Mouse (Mus musculus) hindbrain, embryonic 15.5 days (tissue): ENCODE results near the gene Asic4. TPM values are rescaled to one million over a fixed set of nuclear protein-coding genes. Genes with fewer than 3 reads are reported as not detected.

Source experiments
- ATAC-seq: fragments of 200-750 bp; cut with Nextera tagmentation; 2 replicates; pipeline ENCODE4 v1.8.0; 2017; ENCODE audit warnings: low read depth, moderate number of reproducible peaks, moderate TSS enrichment; ENCODE audit not compliant: low FRiP score
- H3K27ac ChIP-seq: fragments of 300-500 bp; sonication (generic); replicated peaks from 2 replicates; pipeline ENCODE4 v1.5.1; 2015; ENCODE audit warnings: mild to moderate bottlenecking, inconsistent platforms
- H3K27me3 ChIP-seq: fragments of 300-500 bp; sonication (generic); 2 replicates; pipeline ENCODE4 v1.6.1; 2015; ENCODE audit warnings: control low read depth, inconsistent platforms
- H3K36me3 ChIP-seq: fragments of 300-500 bp; sonication (generic); 2 replicates; pipeline ENCODE4 v1.6.1; 2015; ENCODE audit warnings: control low read depth, inconsistent platforms
- H3K4me1 ChIP-seq: fragments of 300-500 bp; sonication (generic); replicated peaks from 2 replicates; pipeline ENCODE4 v1.6.1; 2015; ENCODE audit warnings: control low read depth, inconsistent platforms
- H3K4me2 ChIP-seq: fragments of 300-500 bp; sonication (generic); 2 replicates; pipeline ENCODE4 v1.6.1; 2015; ENCODE audit warnings: moderate library complexity, mild to moderate bottlenecking, inconsistent platforms
- H3K4me3 ChIP-seq: fragments of 300-500 bp; sonication (generic); 2 replicates; pipeline ENCODE4 v1.5.1; 2015; ENCODE audit warnings: mild to moderate bottlenecking, inconsistent platforms
- H3K9ac ChIP-seq: fragments of 300-500 bp; sonication (generic); 2 replicates; pipeline ENCODE4 v1.6.1; 2015; ENCODE audit warnings: inconsistent platforms
- H3K9me3 ChIP-seq: fragments of 300-500 bp; sonication (generic); 2 replicates; pipeline ENCODE4 v1.6.1; 2016; ENCODE audit warnings: control low read depth, inconsistent platforms
- WGBS: fragments of 180-500 bp; shearing (Covaris S2); methylation state at CpG from one replicate; pipeline ENCODE4 v1.1.7; 2015; 5-methylcytosine and 5-hydroxymethylcytosine counted together
- polyA plus RNA-seq: library from polyadenylated mRNA; unstranded; fragments of >200 nt; fragmentation: Nextera tagmentation; extraction: Ambion mirVana; gene quantifications from 2 replicates; pipeline ENCODE4 v1.2.1, GENCODE M21; 2015

Asic4 gene
- polyA plus RNA-seq, 1 experiment from 2014 or later = 22.8 TPM

- no peak for ATAC-seq
- Histone ChIP-seq H3K27me3 (peaks cover 8% of the 10 kb centered on the region; the same call in 1 of the 2 replicates), H3K4me3 (no peak overlapping the region), H3K27ac (no peak overlapping the region), H3K9ac (no peak overlapping the region), H3K4me1 (peaks cover 23% of the 10 kb centered on the region), H3K4me2 (no peak overlapping the region), H3K9me3 (no peaks in the 10 kb centered on the region), H3K36me3 (no peaks in the 10 kb centered on the region)
- WGBS = 47% methylated on average over 20 of the region's 20 CpGs
Observed at GRCm38 (mm10) chr1:75509586-75509985, 59.4 kb downstream of the Asic4 start.

- H3K27ac ChIP-seq = no peak overlapping the region
- H3K36me3 ChIP-seq = no peaks in the 10 kb centered on the region
- WGBS = 71% methylated on average over 5 of the region's 5 CpGs
- H3K4me2 ChIP-seq = no peak overlapping the region
- no peaks in the 10 kb centered on the region for H3K9me3 ChIP-seq
- H3K4me3 ChIP-seq = no peak overlapping the region
- ATAC-seq = no peak
- no peak overlapping the region for H3K9ac ChIP-seq
- peaks cover 17% of the 10 kb centered on the region for H3K4me1 ChIP-seq
- H3K27me3 ChIP-seq = peaks cover 8% of the 10 kb centered on the region; the same call in 1 of the 2 replicates
Observed at GRCm38 (mm10) chr1:75510154-75510553, 59.9 kb downstream of the Asic4 start.

DNA sequence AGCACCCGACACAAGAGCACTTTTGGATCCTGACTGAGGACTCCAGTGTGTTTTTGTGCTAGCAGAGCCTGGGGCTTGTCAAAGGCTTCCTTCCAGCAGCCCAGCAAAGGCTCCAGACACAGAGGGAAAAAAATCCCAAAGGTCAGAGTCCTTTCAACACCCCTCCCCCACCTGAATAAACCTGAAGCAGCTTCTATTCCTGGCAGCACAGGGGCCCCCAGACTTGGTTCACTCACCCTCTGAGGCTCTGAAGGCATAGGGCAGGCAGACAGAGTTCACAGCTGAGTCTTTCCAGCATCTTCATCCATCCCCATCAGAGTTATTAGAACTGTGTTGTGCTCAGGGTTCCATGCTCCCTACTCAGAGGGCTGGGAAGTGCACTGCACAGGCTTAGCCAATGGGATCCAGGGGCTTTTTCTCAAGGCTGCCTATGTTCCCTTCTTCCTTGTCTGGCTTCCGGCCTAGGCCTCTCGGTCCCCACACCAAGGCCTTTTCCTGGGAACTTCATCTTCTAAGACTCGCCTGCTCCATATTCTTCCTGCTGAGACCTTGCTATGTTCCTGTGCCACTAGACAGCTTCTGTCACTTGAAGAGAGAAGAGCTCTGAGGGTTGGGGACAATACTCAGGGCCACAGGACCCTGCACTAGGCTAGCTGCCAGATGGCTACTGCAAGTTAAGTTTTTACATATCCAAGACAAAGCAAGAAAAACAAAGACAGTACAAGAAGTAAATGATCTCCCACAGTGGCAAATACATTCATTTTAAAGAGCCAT lies 61.4 kb downstream of the Asic4 start:
- Histone ChIP-seq H3K27me3 (peaks cover 8% of the 10 kb centered on the region; the same call in 1 of the 2 replicates), H3K4me2 (no peak overlapping the region), H3K4me1 (peaks cover 11% of the 10 kb centered on the region), H3K9ac (no peak overlapping the region), H3K4me3 (no peak overlapping the region), H3K36me3 (no peaks in the 10 kb centered on the region), H3K9me3 (no peaks in the 10 kb centered on the region), H3K27ac (no peak overlapping the region)
- WGBS = 65% methylated on average over 4 of the region's 4 CpGs
- no peak for ATAC-seq

DNA sequence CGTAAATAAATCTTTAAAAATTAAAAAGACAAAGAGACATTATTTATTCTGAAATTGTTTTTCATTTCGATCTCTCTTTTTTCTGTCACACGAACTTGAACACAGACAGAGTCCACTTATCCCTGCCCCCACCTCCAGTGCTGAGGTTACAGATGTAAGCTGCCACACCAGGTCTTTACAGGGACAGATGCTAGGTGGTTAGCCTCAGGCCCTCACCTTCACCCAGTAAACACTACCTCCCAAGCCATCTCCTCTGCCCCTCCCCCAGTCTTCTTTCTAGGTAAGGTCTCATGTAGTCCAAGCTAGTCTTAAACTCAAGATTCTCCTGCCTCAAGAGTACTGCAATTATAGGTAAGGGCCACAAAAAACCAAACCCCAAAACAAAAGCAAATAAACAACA lies 62.3 kb downstream of the Asic4 start:
- 85% methylated on average over 3 of the region's 3 CpGs for WGBS
- Histone ChIP-seq H3K4me1 (peaks cover 2% of the 10 kb centered on the region), H3K4me2 (no peak overlapping the region), H3K27ac (no peak overlapping the region), H3K36me3 (no peaks in the 10 kb centered on the region), H3K4me3 (no peak overlapping the region), H3K9ac (no peak overlapping the region), H3K9me3 (no peaks in the 10 kb centered on the region), H3K27me3 (0 out of 2 replicates have a peak, but pooled peaks cover 3% of the 10 kb centered on the region)
- ATAC-seq = no peak

DNA sequence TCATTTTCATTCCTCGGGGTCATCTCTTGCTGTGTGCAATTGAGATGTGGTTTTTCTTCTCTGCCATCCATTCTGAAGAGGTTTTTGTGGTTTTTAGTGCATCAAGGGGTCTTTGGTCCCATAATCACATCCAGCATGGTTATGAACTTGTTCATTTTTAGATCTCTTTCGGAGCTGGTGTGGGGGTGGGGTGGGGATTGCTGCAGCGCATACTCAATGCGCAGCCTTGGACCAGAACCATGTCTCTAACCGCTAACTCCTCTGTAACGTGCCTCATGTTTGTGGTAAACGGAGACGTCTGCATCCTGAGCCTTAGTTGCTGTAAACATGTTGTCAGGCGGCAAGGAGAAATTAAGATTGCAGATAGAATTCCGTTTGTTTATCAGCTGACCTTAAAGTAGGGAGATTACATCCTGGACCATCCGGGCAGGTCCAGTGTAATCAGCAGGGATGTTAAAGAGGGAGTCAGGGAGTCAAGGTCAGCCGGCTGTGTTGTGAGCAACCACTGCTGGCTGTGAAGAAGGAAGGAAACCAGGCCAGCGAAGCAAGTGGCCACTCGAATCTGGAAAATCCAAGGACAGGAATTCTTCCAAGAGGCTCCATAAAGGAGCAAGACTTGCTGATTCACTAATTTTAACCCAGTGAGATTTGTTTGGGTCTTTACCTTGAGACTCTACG lies 66.6 kb downstream of the Asic4 start:
- Histone ChIP-seq H3K27ac (no peak overlapping the region), H3K36me3 (no peaks in the 10 kb centered on the region), H3K4me1 (peaks cover 4% of the 10 kb centered on the region), H3K9ac (no peak overlapping the region), H3K4me3 (no peak overlapping the region), H3K27me3 (no peaks in the 10 kb centered on the region), H3K4me2 (no peak overlapping the region), H3K9me3 (no peaks in the 10 kb centered on the region)
- 82% methylated on average over 15 of the region's 15 CpGs for WGBS
- ATAC-seq = no peak

DNA sequence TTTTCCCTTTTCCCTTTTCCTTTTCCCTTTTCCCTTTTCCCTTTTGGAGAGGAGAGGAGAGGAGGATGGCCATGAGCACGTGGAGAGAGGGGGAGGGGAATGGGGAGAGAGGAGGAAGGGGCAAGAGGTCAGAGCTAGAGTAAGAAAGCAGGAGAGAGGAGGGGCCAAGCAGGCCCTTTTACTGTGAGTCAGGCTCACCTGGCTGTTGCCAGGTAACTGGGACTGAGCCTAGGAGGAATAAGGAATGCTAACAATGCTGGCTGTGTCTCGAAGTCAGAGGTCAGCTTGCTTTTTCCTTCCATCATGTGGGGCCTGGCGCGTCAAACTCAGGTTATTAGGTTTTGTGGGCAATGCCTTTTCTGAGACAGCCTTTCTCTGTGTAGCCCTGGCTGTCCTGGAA lies 67.7 kb downstream of the Asic4 start:
- H3K4me3 ChIP-seq = no peak overlapping the region
- 73% methylated on average over 3 of the region's 4 CpGs for WGBS
- no peaks in the 10 kb centered on the region for H3K9me3 ChIP-seq
- H3K4me2 ChIP-seq = no peak overlapping the region
- H3K27me3 ChIP-seq = no peaks in the 10 kb centered on the region
- H3K36me3 ChIP-seq = no peaks in the 10 kb centered on the region
- H3K9ac ChIP-seq = no peak overlapping the region
- H3K27ac ChIP-seq = no peak overlapping the region
- peaks cover 15% of the 10 kb centered on the region for H3K4me1 ChIP-seq
- no peak for ATAC-seq

GRCm38 (mm10) chr1:75518427-75518826 lies 68.2 kb downstream of the Asic4 start:
- H3K4me3 ChIP-seq = no peak overlapping the region
- no peak overlapping the region for H3K27ac ChIP-seq
- H3K27me3 ChIP-seq = no peaks in the 10 kb centered on the region
- no peaks in the 10 kb centered on the region for H3K36me3 ChIP-seq
- peaks cover 15% of the 10 kb centered on the region for H3K4me1 ChIP-seq
- H3K9me3 ChIP-seq = no peaks in the 10 kb centered on the region
- no peak for ATAC-seq
- no peak overlapping the region for H3K4me2 ChIP-seq
- no peak overlapping the region for H3K9ac ChIP-seq
- WGBS = 94% methylated on average over 4 of the region's 4 CpGs

DNA sequence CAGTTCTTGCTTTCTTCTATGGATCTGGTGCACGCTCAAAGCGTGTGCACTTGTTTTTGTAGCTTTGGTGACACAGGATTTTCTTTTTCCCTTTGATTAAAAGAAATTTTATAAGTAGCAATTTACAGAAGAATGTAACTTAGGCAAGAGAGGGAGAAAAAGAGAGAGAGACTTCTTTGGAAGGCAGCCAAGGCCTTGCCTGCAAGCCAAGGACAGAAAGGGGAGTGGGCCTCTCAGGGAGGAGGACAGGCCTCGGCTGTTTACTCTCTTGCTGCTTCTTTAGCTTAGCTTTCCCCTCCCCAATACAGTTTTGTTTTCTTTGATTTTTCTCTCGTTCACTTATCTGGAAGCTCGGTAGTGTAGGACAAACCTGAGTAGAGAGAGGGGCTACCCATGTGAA lies 69.3 kb downstream of the Asic4 start:
- no peak for ATAC-seq
- Histone ChIP-seq H3K27me3 (no peaks in the 10 kb centered on the region), H3K4me2 (no peak overlapping the region), H3K4me1 (peaks cover 15% of the 10 kb centered on the region), H3K9ac (no peak overlapping the region), H3K27ac (no peak overlapping the region), H3K36me3 (no peaks in the 10 kb centered on the region), H3K4me3 (no peak overlapping the region), H3K9me3 (no peaks in the 10 kb centered on the region)
- WGBS = 70% methylated on average over 5 of the region's 5 CpGs

DNA sequence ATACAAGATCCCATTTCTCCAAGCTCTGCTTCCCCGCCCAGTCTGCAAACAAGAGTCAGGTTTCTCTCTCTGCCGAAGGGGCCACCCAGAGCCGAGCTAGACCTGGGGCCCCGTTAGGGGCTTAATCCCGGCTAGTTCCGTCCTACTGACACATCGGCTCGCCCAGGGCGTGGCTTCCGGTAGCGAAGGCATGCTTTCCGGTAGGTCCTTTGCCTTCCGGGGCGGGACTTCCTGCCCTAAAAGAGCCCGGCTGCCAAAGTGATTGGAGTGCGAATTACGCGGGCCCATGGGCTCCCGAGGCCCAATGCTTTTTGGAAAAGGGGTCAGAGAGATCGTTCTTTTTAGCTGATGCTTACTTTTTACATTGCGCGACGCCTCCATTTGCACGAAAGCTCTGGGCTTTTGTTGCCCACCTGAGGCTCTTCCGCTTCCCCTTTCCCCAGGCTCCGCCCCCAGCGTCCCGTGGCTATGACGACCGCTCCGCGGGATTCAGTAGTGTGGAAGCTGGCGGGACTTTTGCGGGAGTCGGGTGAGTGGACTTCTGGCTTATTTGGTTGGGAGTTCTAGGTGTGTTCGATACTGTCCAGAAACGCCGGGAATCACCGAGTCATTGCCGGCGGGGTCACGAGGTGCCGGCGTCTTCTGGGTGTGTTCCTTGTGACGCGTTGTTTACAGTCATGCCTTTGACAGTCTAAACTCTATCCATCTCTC lies 71.2 kb downstream of the Asic4 start, which contains the start of gene Stk11ip:
Gene Stk11ip, plus strand, starts transcription at position 209 of the 711 bp plus-strand sequence.
- under 1% methylated on average over 46 of the region's 46 CpGs for WGBS
- Histone ChIP-seq H3K27ac (peak within 1 kb of the TSS; percentile 84), H3K27me3 (no peaks in the 10 kb centered on the region), H3K4me2 (peak within 1 kb of the TSS; percentile 78), H3K4me3 (peak within 1 kb of the TSS; percentile 84), H3K4me1 (peaks cover 15% of the 10 kb centered on the region), H3K9me3 (no peaks in the 10 kb centered on the region), H3K9ac (peak within 1 kb of the TSS; percentile 53), H3K36me3 (peaks cover 5% of the 10 kb centered on the region; the same call in 1 of the 2 replicates)
- peak; percentile 97 for ATAC-seq

Other genes starting within 250 kb of the Asic4 start
- gene Glb1l, start 239.6 kb upstream of the Asic4 start, polyA plus RNA-seq = 20.3 and 22.0 TPM in 2 replicates
- 146 and 147 TPM in 2 replicates for gene Stk16, start 239.6 kb upstream of the Asic4 start, polyA plus RNA-seq
- 26.8 and 28.1 TPM in 2 replicates for gene Tuba4a, start 230.6 kb upstream of the Asic4 start, polyA plus RNA-seq
- gene A630095N17Rik, start 218.3 kb upstream of the Asic4 start, polyA plus RNA-seq = not detected in 2 replicates
- gene Dnajb2, start 214.0 kb upstream of the Asic4 start, polyA plus RNA-seq = 72.5 and 85.0 TPM in 2 replicates
- 30.4 and 33.5 TPM in 2 replicates for gene Ptprn, start 185.9 kb upstream of the Asic4 start, polyA plus RNA-seq
- gene Resp18, start 172.0 kb upstream of the Asic4 start, polyA plus RNA-seq = 203 and 214 TPM in 2 replicates
- 140 and 145 TPM in 2 replicates for gene Dnpep, start 132.4 kb upstream of the Asic4 start, polyA plus RNA-seq
- 1.1 and 1.7 TPM in 2 replicates for gene Des, start 90.1 kb upstream of the Asic4 start, polyA plus RNA-seq
- gene Speg, start 75.1 kb upstream of the Asic4 start, polyA plus RNA-seq = 22.4 and 25.0 TPM in 2 replicates
- 73.8 and 79.0 TPM in 2 replicates for gene Gmppa, start 14.5 kb upstream of the Asic4 start, polyA plus RNA-seq
- gene Chpf, start 28.9 kb downstream of the Asic4 start, polyA plus RNA-seq = 46.1 and 53.4 TPM in 2 replicates
- 45.2 and 49.9 TPM in 2 replicates for gene Tmem198, start 29.1 kb downstream of the Asic4 start, polyA plus RNA-seq
- 28.1 and 34.9 TPM in 2 replicates for gene Obsl1, start 56.0 kb downstream of the Asic4 start, polyA plus RNA-seq
- 17.4 and 22.4 TPM in 2 replicates for gene Inha, start 56.6 kb downstream of the Asic4 start, polyA plus RNA-seq
- gene Stk11ip, start 71.1 kb downstream of the Asic4 start, polyA plus RNA-seq = 20.1 and 21.0 TPM in 2 replicates
- 72.4 and 77.2 TPM in 2 replicates for gene Slc4a3, start 95.8 kb downstream of the Asic4 start, polyA plus RNA-seq